Mouse (Mus musculus): Measurements from ENCODE around the gene Prph2.

Gene Prph2

DNA sequence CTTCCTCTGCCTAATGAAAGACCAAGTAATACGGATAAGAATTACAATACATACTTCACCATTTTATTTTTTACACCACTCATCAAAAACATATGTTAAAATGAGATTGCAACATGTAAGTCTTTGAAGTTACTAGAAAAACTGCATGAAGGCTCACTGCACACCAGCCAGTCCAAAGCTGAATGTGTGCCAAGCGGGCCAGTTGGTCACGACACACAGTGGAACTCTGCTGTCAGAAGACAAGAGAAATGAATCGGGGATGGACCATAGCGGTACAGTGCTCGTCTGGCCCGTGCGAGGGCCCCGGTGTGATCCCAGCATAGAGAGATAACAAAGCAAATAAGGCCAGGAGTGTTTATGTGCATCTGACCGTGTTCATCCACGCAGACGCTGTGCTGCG is 52.9 kb downstream of the Prph2 start:
- DNase-seq (ENCODE audit: extremely low spot score, low spot score): no peak

DNA sequence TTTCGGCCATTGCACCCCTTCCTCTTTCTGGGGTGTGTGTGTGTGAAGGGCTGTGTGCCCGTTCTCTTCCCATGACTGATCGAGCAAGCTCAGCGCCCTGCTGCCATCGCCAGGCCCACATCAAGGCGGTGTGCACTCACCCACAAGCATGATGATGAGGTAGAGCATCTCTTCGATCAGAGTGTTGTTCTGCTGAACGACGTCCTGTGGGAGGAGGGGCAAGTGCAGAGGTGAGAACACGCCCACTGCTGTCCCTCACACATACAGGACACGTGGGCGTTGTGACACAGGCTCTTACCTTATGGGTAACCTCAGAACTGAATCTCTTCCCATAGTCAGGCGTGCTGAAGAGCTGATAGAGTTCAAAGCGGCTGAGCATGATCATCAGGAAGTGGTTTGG is 56.6 kb downstream of the Prph2 start:
- no peak for DNase-seq (ENCODE audit: extremely low spot score, low spot score)

- no peak for DNase-seq (ENCODE audit: extremely low spot score, low spot score)
Measured at GRCm38 (mm10) chr17:46972603-46973002, 62.3 kb downstream of the Prph2 start.

All from neural tube, embryonic 10.5 days (tissue).